Mouse (Mus musculus) frontal cortex, postnatal 36 days (tissue): ENCODE measurements around the gene Klhl29.
A peak's percentile ranks its signal among the peaks of the same experiment; 100 is the strongest.

Experiments used
- DNase-seq, 2 experiments: peaks; one replicate each; pipeline ENCODE4 v3.0.0; 2022; ENCODE audit warnings: low spot score in 2 of 2

Gene Klhl29

GRCm38 (mm10) chr12:5375616-5376461 is at the start of gene Klhl29:
Gene Klhl29 (minus strand): TSS chr12:5375682.
- DNase-seq, result peak; percentile 73 to 78

- no peak for DNase-seq
Observed at GRCm38 (mm10) chr12:5425276-5425675, 49.8 kb upstream of the Klhl29 start.

GRCm38 (mm10) chr12:5415806-5416205 is 40.3 kb upstream of the Klhl29 start:
- DNase-seq, result no peak

- no peak for DNase-seq
Observed at GRCm38 (mm10) chr12:5413976-5414375, 38.5 kb upstream of the Klhl29 start.

- no peak for DNase-seq
Observed at GRCm38 (mm10) chr12:5411761-5412537, 36.5 kb upstream of the Klhl29 start.

GRCm38 (mm10) chr12:5411346-5411745 is 35.9 kb upstream of the Klhl29 start:
- no peak for DNase-seq

GRCm38 (mm10) chr12:5410391-5411115 is 35.1 kb upstream of the Klhl29 start:
- DNase-seq, result peak; percentile 84 to 91

- no peak for DNase-seq
Observed at GRCm38 (mm10) chr12:5407175-5407574, 31.7 kb upstream of the Klhl29 start.

- no peak for DNase-seq
Observed at GRCm38 (mm10) chr12:5397423-5397822, 21.9 kb upstream of the Klhl29 start.

GRCm38 (mm10) chr12:5395188-5395587 is 19.7 kb upstream of the Klhl29 start:
- DNase-seq, result no peak

GRCm38 (mm10) chr12:5387112-5387511 is 11.6 kb upstream of the Klhl29 start:
- no peak for DNase-seq

- DNase-seq, result no peak
Observed at GRCm38 (mm10) chr12:5386688-5387087, 11.2 kb upstream of the Klhl29 start.

GRCm38 (mm10) chr12:5381694-5382093 is 6.2 kb upstream of the Klhl29 start:
- DNase-seq, result no peak

- DNase-seq, result peak in 1 of 2 experiments; percentile 58
Observed at GRCm38 (mm10) chr12:5374684-5375615, 532 bp downstream of the Klhl29 start.

- DNase-seq, result no peak
Observed at GRCm38 (mm10) chr12:5374196-5374683, 1.2 kb downstream of the Klhl29 start.

GRCm38 (mm10) chr12:5373641-5374195 is 1.8 kb downstream of the Klhl29 start:
- DNase-seq, result no peak

GRCm38 (mm10) chr12:5369396-5369795 is 6.1 kb downstream of the Klhl29 start:
- no peak for DNase-seq

- no peak for DNase-seq
Observed at GRCm38 (mm10) chr12:5364836-5365235, 10.6 kb downstream of the Klhl29 start.

GRCm38 (mm10) chr12:5363961-5364634 is 11.4 kb downstream of the Klhl29 start:
- DNase-seq, result no peak

GRCm38 (mm10) chr12:5359065-5359464 is 16.4 kb downstream of the Klhl29 start:
- peak in 1 of 2 experiments; percentile 68 for DNase-seq
